Mouse (Mus musculus): ENCODE data around the gene Laptm4a.

- TF ChIP-seq CTCF (IDR thresholded peaks at IDR 0.05; ENCODE audit: insufficient read depth, low read length) (no peak), POLR2A (IDR thresholded peaks at IDR 0.05; ENCODE audit: borderline replicate concordance, extremely low read depth, low read depth, low read length) (no peak)
These were observed 22.3 kb upstream of the Laptm4a start for GRCm38 (mm10) chr12:8898879-8899785.

All from lung, adult 2 months (tissue).